Comparison of ENCODE assay signal across 8 mouse cellular contexts in the genomic region with DNA sequence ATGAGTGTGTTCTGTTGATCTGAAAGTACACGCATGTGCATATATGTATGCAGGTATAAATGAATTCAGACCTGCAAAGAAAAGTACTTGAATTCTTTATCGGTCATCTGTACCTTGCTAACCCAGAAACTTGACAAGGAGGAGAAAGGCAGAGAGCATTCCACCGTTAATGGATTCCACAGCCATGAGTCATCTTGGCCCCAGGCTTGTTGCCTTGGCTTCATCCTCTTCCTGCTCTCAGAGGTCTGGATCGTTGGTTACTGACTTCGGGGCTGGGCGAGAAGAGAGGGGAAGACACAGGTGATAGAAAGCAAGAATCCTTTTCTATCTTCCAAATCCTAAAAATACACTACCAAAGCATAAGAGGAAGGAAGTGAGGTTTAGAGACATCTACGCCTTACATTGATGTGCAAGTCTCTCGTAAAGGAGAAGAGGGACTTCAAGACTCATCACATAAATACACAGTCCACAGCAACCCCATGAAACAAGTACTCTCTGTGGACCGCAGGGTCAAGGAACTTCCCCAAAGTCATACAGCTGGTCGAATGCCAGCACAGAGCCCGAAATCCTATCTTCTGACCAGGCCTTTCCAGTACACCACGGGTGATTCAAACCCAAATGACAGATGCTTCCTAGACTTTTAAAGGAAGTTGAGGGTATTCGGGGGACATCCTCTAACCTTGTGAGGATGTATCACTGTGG. TPM values are rescaled to one million over a fixed set of nuclear protein-coding genes. Genes with fewer than 3 reads are reported as not detected.
DNase-seq lines count a peak whose midpoint lies in the region; ATAC-seq lines count a peak whose summit lies in the region.

No protein-coding gene starts in this region.

- ATAC-seq in kidney, embryonic 15.5 days (replicated peaks; ENCODE audit: low FRiP score), result no peak
- ATAC-seq in heart, embryonic 12.5 days (ENCODE audit: insufficient number of reproducible peaks, low FRiP score), result peak; percentile 66; the same call in 1 of the 2 replicates

- DNase-seq in kidney, adult 8-10 months, result peak; percentile 49 to 53
- peak; percentile 35 for DNase-seq in embryo, embryonic 10.5 days (ENCODE audit: low spot score)
- peak; percentile 58 to 69 for DNase-seq in lung, postnatal 4 days
- no peak for DNase-seq in thymus, postnatal 0 days (ENCODE audit: low spot score)
- DNase-seq in left cerebral cortex, postnatal 4 days, result no peak
- no peak for DNase-seq in spleen, postnatal 10 days (ENCODE audit: low spot score in 2 of 2)

- 62% methylated on average over 13 of the region's 13 CpGs for WGBS in kidney, embryonic 15.5 days
- 40% methylated on average over 13 of the region's 13 CpGs for WGBS in heart, embryonic 12.5 days

- 0 out of 2 replicates have a peak, but pooled peaks cover 9% of the 10 kb centered on the region for H3K36me3 ChIP-seq in kidney, embryonic 15.5 days
- no peaks in the 10 kb centered on the region for H3K36me3 ChIP-seq in heart, embryonic 12.5 days

- no peak overlapping the region for H3K4me2 ChIP-seq in kidney, embryonic 15.5 days
- H3K4me2 ChIP-seq in heart, embryonic 12.5 days, result no peak overlapping the region

- no peaks in the 10 kb centered on the region for H3K9me3 ChIP-seq in kidney, embryonic 15.5 days (replicated peaks)
- H3K9me3 ChIP-seq in heart, embryonic 12.5 days (replicated peaks), result no peaks in the 10 kb centered on the region

- intact Hi-C loops in left cerebral cortex, postnatal 4 days (cut with DNase I), result no loop called here

- H3K4me3 ChIP-seq in kidney, embryonic 15.5 days (replicated peaks), result no peak overlapping the region
- no peak overlapping the region for H3K4me3 ChIP-seq in heart, embryonic 12.5 days

- peaks cover 7% of the 10 kb centered on the region for H3K4me1 ChIP-seq in kidney, embryonic 15.5 days
- peaks cover 32% of the 10 kb centered on the region for H3K4me1 ChIP-seq in heart, embryonic 12.5 days (replicated peaks)

- no peak overlapping the region; the same call in 1 of the 2 replicates for H3K27ac ChIP-seq in kidney, embryonic 15.5 days
- H3K27ac ChIP-seq in heart, embryonic 12.5 days (ENCODE audit: poor library complexity, severe bottlenecking), result peak overlapping the region; percentile 58

- no peaks in the 10 kb centered on the region for H3K27me3 ChIP-seq in kidney, embryonic 15.5 days
- H3K27me3 ChIP-seq in heart, embryonic 12.5 days (replicated peaks), result no peaks in the 10 kb centered on the region

- H3K9ac ChIP-seq in kidney, embryonic 15.5 days, result no peak overlapping the region
- H3K9ac ChIP-seq in heart, embryonic 12.5 days, result no peak overlapping the region

RNA-seq across cellular contexts. Expression of gene Zfp462, which starts 35.1 kb away (rescaled TPM):
- 3.9 and 4.7 TPM in 2 replicates for polyA plus RNA-seq in kidney, embryonic 15.5 days (2015; fragmentation: Nextera tagmentation; extraction: Ambion mirVana)
- polyA plus RNA-seq in heart, embryonic 12.5 days (2016; fragmentation: Nextera tagmentation; extraction: Ambion mirVana), result 3.1 and 3.6 TPM in 2 replicates
- polyA plus RNA-seq in thymus, postnatal 0 days (2015; fragmentation: Nextera tagmentation; extraction: Ambion mirVana), result 0.54 and 0.57 TPM in 2 replicates
- total RNA-seq in left cerebral cortex, postnatal 4 days (2021), result 100 to 1,000 TPM; 140 to 143 TPM

Comparison
In these comparisons a context has a peak if more than half of its experiments do, and no peak if none do; other contexts are left out.
1. DNase-seq: peak in kidney, adult 8-10 months (2 of 2), embryo, embryonic 10.5 days (single experiment) and lung, postnatal 4 days (2 of 2); none in thymus, postnatal 0 days (single experiment), left cerebral cortex, postnatal 4 days (single experiment) and spleen, postnatal 10 days (0 of 2).